Mouse (Mus musculus) limb, embryonic 10.5 days (tissue): ENCODE data around the gene Txndc11. TPM values are rescaled to one million over a fixed set of nuclear protein-coding genes. Genes with fewer than 3 reads are reported as not detected.
"Not testable (repeated sequence)": the region's sequence is repeated elsewhere in the genome, so short reads cannot be mapped to it uniquely, and the experiment has no call there.

Experiments
- DNase-seq: peaks from one replicate; pipeline ENCODE4 v3.0.0-alpha.2; 2017; ENCODE audit warnings: low spot score
- H3K27ac ChIP-seq: fragments of 300-500 bp; sonication (generic); 2 replicates; pipeline ENCODE4 v1.5.1; 2016; ENCODE audit warnings: mild to moderate bottlenecking
- H3K27me3 ChIP-seq: fragments of 300-500 bp; sonication (generic); 2 replicates; pipeline ENCODE4 v1.6.1; 2016; ENCODE audit warnings: low read depth, mild to moderate bottlenecking; ENCODE audit not compliant: poor library complexity, severe bottlenecking
- H3K36me3 ChIP-seq: fragments of 300-500 bp; sonication (generic); 2 replicates; pipeline ENCODE4 v1.6.1; 2016; ENCODE audit warnings: mild to moderate bottlenecking, moderate library complexity
- H3K4me1 ChIP-seq: fragments of 300-500 bp; sonication (generic); 2 replicates; pipeline ENCODE4 v1.6.1; 2016
- H3K4me3 ChIP-seq: fragments of 300-500 bp; sonication (generic); 2 replicates; pipeline ENCODE4 v1.5.1; 2016; ENCODE audit warnings: mild to moderate bottlenecking, moderate library complexity
- H3K9me3 ChIP-seq: fragments of 300-500 bp; sonication (generic); replicated peaks from 2 replicates; pipeline ENCODE4 v1.6.1; 2016; ENCODE audit warnings: mild to moderate bottlenecking
- WGBS: fragments of 180-500 bp; shearing (Covaris S2); methylation state at CpG from one replicate; pipeline ENCODE4 v1.1.7; 2016; 5-methylcytosine and 5-hydroxymethylcytosine counted together
- polyA plus RNA-seq: library from polyadenylated mRNA; unstranded; fragments of >200 nt; fragmentation: Nextera tagmentation; extraction: Ambion mirVana; gene quantifications from 2 replicates; pipeline ENCODE4 v1.2.1, GENCODE M21; 2016

Txndc11 gene
- 27.9 and 33.4 TPM in 2 replicates for polyA plus RNA-seq

GRCm38 (mm10) chr16:11134348-11135344 lies at the start of gene Txndc11:
Gene Txndc11 (minus strand): TSS chr16:11134650.
- H3K4me1 ChIP-seq, result peaks cover 26% of the 10 kb centered on the region
- peaks cover 28% of the 10 kb centered on the region for H3K36me3 ChIP-seq
- DNase-seq, result peak; percentile 99
- under 1% methylated on average over 75 of the region's 80 CpGs for WGBS
- peak within 1 kb of the TSS; percentile 95 for H3K27ac ChIP-seq
- no peaks in the 10 kb centered on the region for H3K27me3 ChIP-seq
- no peaks in the 10 kb centered on the region for H3K9me3 ChIP-seq
- H3K4me3 ChIP-seq, result peak within 1 kb of the TSS; percentile 93

DNA sequence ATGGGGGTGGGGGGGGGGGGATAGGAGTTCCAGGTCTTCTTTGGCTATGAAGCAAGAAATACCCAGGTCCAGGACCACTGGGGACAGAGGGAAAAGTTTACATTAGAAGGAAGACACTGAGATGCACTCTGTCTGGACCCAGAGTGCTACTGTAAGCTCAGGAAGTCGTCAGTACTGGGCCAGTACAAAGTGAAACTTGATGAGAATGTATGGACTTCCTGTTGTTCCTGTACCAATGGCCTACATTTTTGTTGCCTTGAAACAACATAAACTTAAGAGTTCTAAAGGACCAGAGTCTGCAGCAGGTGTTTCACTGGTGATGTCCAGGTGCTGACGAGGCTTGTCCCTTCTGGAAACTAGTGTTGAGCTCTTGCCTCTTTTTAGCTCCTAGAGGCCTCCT lies 43.0 kb upstream of the Txndc11 start:
- Histone ChIP-seq H3K36me3 (no peaks in the 10 kb centered on the region), H3K4me3 (0 out of 2 replicates have a peak overlapping the region, but pooled peaks have one; percentile 92), H3K9me3 (no peaks in the 10 kb centered on the region), H3K27me3 (peaks cover 9% of the 10 kb centered on the region; the same call in 1 of the 2 replicates), H3K27ac (no peak overlapping the region), H3K4me1 (peaks cover 20% of the 10 kb centered on the region)
- WGBS, result 75% methylated on average over 2 of the region's 2 CpGs
- DNase-seq, result no peak

DNA sequence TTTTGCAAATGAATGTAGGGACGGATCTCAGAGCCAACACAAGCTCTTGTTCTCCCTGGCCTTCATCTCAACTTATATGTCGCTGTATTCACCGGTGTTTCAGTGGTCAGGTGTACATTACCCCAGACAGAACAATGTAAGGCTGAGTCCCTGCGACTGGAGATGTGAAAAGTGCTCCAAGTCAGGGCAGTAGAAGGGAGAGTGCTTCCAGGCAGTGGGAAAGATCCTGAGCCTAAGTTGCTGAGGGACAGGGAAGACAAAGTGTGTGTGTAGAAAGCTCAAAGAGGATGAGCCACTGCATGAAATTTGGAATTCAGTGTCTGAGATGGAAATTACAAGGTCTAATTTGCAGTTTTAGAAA lies 42.4 kb upstream of the Txndc11 start:
- Histone ChIP-seq H3K4me1 (peaks cover 20% of the 10 kb centered on the region), H3K27ac (no peak overlapping the region)
- no peak for DNase-seq

DNA sequence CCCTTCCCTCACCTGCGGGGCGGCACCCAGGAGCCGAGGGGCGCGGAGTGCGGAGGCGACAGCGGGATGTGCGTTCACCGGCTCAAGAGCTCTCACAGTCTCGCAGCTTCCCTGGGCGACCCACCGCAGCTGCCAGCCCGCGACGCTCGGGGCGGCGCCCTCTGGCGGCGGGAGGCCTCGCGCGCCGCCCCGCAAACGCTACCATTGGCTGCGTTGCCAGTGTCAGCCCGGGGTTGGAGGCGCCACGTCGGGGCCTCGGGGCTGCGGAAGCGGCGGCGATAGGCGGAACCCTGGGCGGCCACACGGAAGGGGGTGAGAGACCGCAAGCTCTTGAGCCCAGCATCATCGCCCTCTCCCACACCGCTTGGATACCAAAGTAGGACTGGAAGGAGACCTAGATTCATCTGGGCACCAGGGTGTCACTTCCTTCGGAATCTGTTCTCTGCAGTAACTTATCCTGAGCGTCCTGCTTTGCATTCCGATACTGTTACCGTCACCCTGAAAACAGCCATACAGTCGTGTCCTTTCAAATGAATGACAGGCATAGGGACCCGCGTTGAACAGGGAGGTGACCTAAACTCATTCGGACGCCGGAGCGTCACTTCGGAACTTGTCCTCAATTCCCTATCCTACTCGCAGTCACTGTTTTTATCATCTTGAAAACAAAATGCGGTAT lies 41.9 kb upstream of the Txndc11 start, which contains the start of gene Zc3h7a:
Gene Zc3h7a (minus strand): TSS at position 186 of the 676 bp plus-strand sequence.
- Histone ChIP-seq H3K4me1 (peaks cover 24% of the 10 kb centered on the region), H3K4me3 (peak within 1 kb of the TSS; percentile 92), H3K9me3 (no peaks in the 10 kb centered on the region), H3K27me3 (peaks cover 9% of the 10 kb centered on the region; the same call in 1 of the 2 replicates), H3K36me3 (no peaks in the 10 kb centered on the region), H3K27ac (peak within 1 kb of the TSS; percentile 92)
- WGBS, result under 1% methylated on average over 56 of the region's 57 CpGs
- peak; percentile 92 for DNase-seq

More for the DNA sequence above, 42.4 kb upstream of the Txndc11 start:
- Histone ChIP-seq H3K36me3 (no peaks in the 10 kb centered on the region), H3K9me3 (no peaks in the 10 kb centered on the region), H3K27me3 (peaks cover 9% of the 10 kb centered on the region; the same call in 1 of the 2 replicates), H3K4me3 (peak overlapping the region; percentile 92)
- 5% methylated on average over 4 of the region's 4 CpGs for WGBS

DNA sequence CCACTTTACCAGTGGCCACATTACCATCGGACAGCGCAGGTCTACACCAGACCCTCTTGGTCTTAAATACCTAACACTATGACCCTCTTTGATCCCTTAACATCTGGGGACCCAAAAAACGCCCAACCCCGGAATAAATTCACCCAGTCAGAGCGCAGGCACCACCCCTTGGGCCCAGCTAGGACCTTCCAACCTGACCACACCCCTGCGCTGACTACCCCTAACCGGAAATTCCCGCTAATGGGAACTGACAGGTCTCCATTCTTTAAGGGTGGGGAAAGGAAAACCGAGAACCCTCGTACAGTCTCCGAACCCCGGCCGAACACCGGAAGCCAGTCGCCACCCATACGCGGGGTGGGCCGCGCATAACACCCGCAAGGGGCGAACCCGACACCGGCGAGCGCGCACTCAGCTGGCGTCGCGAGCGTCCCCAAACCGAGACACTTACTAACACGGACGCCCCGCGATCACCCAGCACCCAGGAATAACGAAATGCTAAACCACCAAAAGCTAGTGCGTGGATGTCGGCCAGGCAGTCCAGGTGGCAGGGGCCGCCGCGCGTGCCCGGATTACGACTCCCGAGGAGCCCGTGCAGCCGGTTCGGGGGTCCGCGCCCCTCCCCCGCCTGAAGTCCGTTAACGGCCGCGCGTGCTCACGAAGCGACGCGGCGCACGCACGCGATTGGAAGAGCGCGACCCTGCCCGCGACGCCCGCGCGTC lies 41.2 kb upstream of the Txndc11 start:
- H3K9me3 ChIP-seq, result no peaks in the 10 kb centered on the region
- peak overlapping the region; percentile 92 for H3K4me3 ChIP-seq
- under 1% methylated on average over 72 of the region's 72 CpGs for WGBS
- H3K27ac ChIP-seq, result peak overlapping the region; percentile 92
- peaks cover 25% of the 10 kb centered on the region for H3K4me1 ChIP-seq
- peak; percentile 77 for DNase-seq
- no peaks in the 10 kb centered on the region for H3K36me3 ChIP-seq
- peaks cover 9% of the 10 kb centered on the region; the same call in 1 of the 2 replicates for H3K27me3 ChIP-seq

GRCm38 (mm10) chr16:11175100-11175488 lies 40.6 kb upstream of the Txndc11 start:
- Histone ChIP-seq H3K4me1 (peaks cover 25% of the 10 kb centered on the region), H3K9me3 (no peaks in the 10 kb centered on the region), H3K36me3 (no peaks in the 10 kb centered on the region), H3K27me3 (peaks cover 9% of the 10 kb centered on the region; the same call in 1 of the 2 replicates), H3K4me3 (peak overlapping the region; percentile 92), H3K27ac (peak overlapping the region; percentile 92)
- no peak for DNase-seq
- WGBS, result 16% methylated on average over 9 of the region's 9 CpGs

DNA sequence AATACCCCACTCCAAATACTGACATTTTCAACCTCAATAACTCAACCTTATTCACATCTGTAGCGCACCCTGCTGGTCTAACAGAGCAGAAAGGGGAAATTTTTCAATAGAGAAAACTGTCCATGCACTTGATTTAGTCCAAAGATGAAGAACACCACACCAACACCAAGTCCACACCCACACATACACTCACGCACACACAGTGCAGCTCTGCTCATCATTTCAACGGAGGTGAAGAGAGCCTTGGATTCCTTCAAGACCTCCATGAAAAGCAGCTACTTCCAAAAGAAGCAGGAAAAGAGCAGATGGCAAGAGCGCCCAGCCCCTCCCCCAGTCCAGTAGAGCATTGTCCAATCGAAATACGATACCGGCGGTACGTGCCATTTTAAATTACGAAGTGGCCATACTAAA lies 40.2 kb upstream of the Txndc11 start:
- H3K9me3 ChIP-seq, result no peaks in the 10 kb centered on the region
- H3K27me3 ChIP-seq, result peaks cover 9% of the 10 kb centered on the region; the same call in 1 of the 2 replicates
- no peaks in the 10 kb centered on the region for H3K36me3 ChIP-seq
- H3K4me1 ChIP-seq, result peaks cover 25% of the 10 kb centered on the region
- 16% methylated on average over 10 of the region's 10 CpGs for WGBS
- DNase-seq, result peak; percentile 69
- H3K4me3 ChIP-seq, result peak overlapping the region; percentile 92
- H3K27ac ChIP-seq, result peak overlapping the region; percentile 92

DNA sequence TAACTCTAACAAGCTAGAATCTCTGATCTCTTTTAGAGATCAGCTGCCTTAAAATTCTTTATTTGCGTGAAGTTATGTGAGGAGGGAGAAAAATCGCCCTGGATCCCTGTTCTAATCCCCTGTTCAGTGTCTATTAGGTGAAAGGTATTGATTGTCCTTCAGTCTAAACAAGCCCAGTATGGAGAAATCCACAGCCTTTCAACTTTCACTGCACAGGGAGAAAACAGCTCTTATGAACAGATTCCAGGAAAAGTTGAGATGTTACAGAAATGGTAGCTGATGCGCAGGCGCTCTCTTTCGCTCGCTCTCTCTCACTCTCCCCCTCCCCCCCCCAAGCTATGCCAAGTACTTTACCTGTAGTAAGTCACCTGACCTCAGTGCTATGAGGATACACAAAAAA lies 37.2 kb upstream of the Txndc11 start:
- no peak overlapping the region for H3K4me3 ChIP-seq
- no peaks in the 10 kb centered on the region for H3K27me3 ChIP-seq
- no peaks in the 10 kb centered on the region for H3K9me3 ChIP-seq
- H3K27ac ChIP-seq, result no peak overlapping the region
- H3K4me1 ChIP-seq, result peaks cover 18% of the 10 kb centered on the region
- 90% methylated on average over 6 of the region's 6 CpGs for WGBS
- DNase-seq, result no peak
- H3K36me3 ChIP-seq, result no peaks in the 10 kb centered on the region

DNA sequence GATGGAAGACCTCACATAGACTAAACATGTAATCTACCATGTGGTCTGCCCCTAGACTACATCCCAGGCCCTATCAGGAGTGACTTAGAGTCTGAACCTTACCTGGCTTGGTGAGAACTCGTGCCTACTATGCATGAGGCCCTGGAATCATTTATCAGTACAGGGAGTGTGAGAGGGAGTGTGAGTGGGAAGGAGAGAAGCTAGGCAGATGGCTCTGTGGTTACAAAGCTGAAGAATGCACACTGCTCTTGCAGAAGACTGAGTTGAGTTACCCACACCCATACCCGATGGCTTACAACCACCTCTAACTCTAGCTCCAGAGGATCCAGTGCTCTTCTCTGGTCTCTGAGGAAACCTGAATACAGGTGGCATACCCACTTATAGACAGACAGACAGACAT lies 32.0 kb upstream of the Txndc11 start:
- Histone ChIP-seq H3K4me1 (peaks cover 2% of the 10 kb centered on the region; the same call in 1 of the 2 replicates), H3K36me3 (peaks cover 16% of the 10 kb centered on the region), H3K9me3 (no peaks in the 10 kb centered on the region), H3K27ac (no peak overlapping the region), H3K4me3 (no peak overlapping the region), H3K27me3 (no peaks in the 10 kb centered on the region)
- no peak for DNase-seq
- 89% methylated on average over 2 of the region's 2 CpGs for WGBS

- H3K27ac ChIP-seq, result no peak overlapping the region
- H3K36me3 ChIP-seq, result peaks cover 23% of the 10 kb centered on the region
- no peak for DNase-seq
- no peak overlapping the region for H3K4me3 ChIP-seq
- no peaks in the 10 kb centered on the region for H3K27me3 ChIP-seq
- no peaks in the 10 kb centered on the region for H3K4me1 ChIP-seq
- WGBS, result 84% methylated on average over 3 of the region's 3 CpGs
- no peaks in the 10 kb centered on the region for H3K9me3 ChIP-seq
Measured at GRCm38 (mm10) chr16:11164695-11165255, 30.3 kb upstream of the Txndc11 start.

DNA sequence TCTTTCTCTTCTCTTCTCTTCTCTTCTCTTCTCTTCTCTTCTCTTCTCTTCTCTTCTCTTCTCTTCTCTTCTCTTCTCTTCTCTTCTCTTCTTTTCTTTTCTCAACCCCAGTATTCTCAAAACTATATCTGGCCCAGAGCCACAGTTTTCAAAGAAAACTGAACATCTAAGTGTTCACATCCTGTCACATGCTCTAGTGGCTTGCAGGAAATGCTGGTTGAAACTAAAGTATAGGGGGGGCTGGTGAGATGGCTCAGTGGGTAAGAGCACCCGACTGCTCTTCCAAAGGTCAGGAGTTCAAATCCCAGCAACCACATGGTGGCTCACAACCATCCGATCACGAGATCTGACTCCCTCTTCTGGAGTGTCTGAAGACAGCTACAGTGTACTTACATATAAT lies 23.3 kb upstream of the Txndc11 start:
- WGBS, result 79% methylated on average over 3 of the region's 3 CpGs
- H3K4me3 ChIP-seq, H3K9me3 ChIP-seq, H3K27ac ChIP-seq, H3K4me1 ChIP-seq, DNase-seq, H3K27me3 ChIP-seq: not testable (repeated sequence)
- peaks cover 82% of the 10 kb centered on the region for H3K36me3 ChIP-seq

DNA sequence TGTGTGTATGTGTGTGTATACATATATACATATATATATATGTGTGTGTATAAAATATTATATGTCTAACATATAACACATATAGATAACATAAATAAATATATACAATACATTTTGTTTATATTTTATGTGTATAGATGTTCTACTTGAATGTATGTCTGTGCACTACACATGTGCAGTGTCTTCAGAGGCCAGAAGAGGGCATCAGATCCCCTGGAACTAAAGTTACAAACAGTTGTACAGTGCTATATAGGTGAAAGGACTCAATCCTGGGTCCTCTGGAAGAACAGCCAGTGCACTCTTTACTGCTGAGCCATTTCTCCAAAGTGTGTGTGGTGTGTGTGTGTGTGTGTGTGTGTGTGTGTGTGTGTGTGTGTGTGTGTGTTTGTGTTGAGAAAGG lies 20.1 kb upstream of the Txndc11 start:
- H3K27me3 ChIP-seq, result no peaks in the 10 kb centered on the region
- H3K4me1 ChIP-seq, result no peaks in the 10 kb centered on the region
- H3K27ac ChIP-seq, result no peak overlapping the region
- no peak for DNase-seq
- peaks cover 84% of the 10 kb centered on the region for H3K36me3 ChIP-seq
- no peak overlapping the region for H3K4me3 ChIP-seq
- H3K9me3 ChIP-seq, result no peaks in the 10 kb centered on the region
